Mouse (Mus musculus): ENCODE measurements around the gene Psmd13. TPM values are rescaled to one million over a fixed set of nuclear protein-coding genes. Genes with fewer than 3 reads are reported as not detected.

The Psmd13 gene
- polyA plus RNA-seq, 1 experiment from 2014 or later = 286 TPM

- Histone ChIP-seq H3K9ac (ENCODE audit: low read length) (no peak overlapping the region), H3K4me2 (ENCODE audit: low read length) (no peak overlapping the region)
- 51% methylated on average over 7 of the region's 7 CpGs for WGBS
These were observed 26.4 kb downstream of the Psmd13 start for GRCm38 (mm10) chr7:140908181-140908580.

GRCm38 (mm10) chr7:140908634-140909107 lies 26.9 kb downstream of the Psmd13 start:
- H3K4me1 ChIP-seq (ENCODE audit: control insufficient read depth, insufficient read depth, low read length) = peaks cover 4% of the 10 kb centered on the region; the same call in 1 of the 2 replicates
- under 1% methylated on average over 19 of the region's 19 CpGs for WGBS
- no peaks in the 10 kb centered on the region for H3K36me3 ChIP-seq (ENCODE audit: control insufficient read depth, insufficient read depth, low read length)
- peak overlapping the region; percentile 66 for H3K4me2 ChIP-seq (ENCODE audit: low read length)
- peak; percentile 83 for DNase-seq (ENCODE audit: low spot score)
- H3K9ac ChIP-seq (ENCODE audit: low read length) = peak overlapping the region; percentile 43; the same call in 1 of the 2 replicates
- H3K27ac ChIP-seq (ENCODE audit: low read depth, low read length) = no peak overlapping the region
- no peaks in the 10 kb centered on the region for H3K27me3 ChIP-seq (replicated peaks; ENCODE audit: control insufficient read depth, insufficient read depth, low read length)
- ATAC-seq = peak; percentile 63
- no peaks in the 10 kb centered on the region for H3K9me3 ChIP-seq (replicated peaks; ENCODE audit: control insufficient read depth, low read length)
- H3K4me3 ChIP-seq (ENCODE audit: low read depth, low read length) = peak overlapping the region; percentile 30

More at GRCm38 (mm10) chr7:140908181-140908580, 26.4 kb downstream of the Psmd13 start:
- no peak overlapping the region for H3K27ac ChIP-seq (ENCODE audit: low read depth, low read length)
- no peak overlapping the region for H3K4me3 ChIP-seq (ENCODE audit: low read depth, low read length)
- no peaks in the 10 kb centered on the region for H3K9me3 ChIP-seq (replicated peaks; ENCODE audit: control insufficient read depth, low read length)
- DNase-seq (ENCODE audit: low spot score) (no peak), ATAC-seq (no peak)
- no peaks in the 10 kb centered on the region for H3K27me3 ChIP-seq (replicated peaks; ENCODE audit: control insufficient read depth, insufficient read depth, low read length)
- peaks cover 4% of the 10 kb centered on the region; the same call in 1 of the 2 replicates for H3K4me1 ChIP-seq (ENCODE audit: control insufficient read depth, insufficient read depth, low read length)
- no peaks in the 10 kb centered on the region for H3K36me3 ChIP-seq (ENCODE audit: control insufficient read depth, insufficient read depth, low read length)

- Histone ChIP-seq H3K27ac (ENCODE audit: low read depth, low read length) (no peak overlapping the region), H3K4me2 (ENCODE audit: low read length) (no peak overlapping the region), H3K4me1 (ENCODE audit: control insufficient read depth, insufficient read depth, low read length) (peaks cover 4% of the 10 kb centered on the region; the same call in 1 of the 2 replicates), H3K9ac (ENCODE audit: low read length) (no peak overlapping the region), H3K27me3 (replicated peaks; ENCODE audit: control insufficient read depth, insufficient read depth, low read length) (no peaks in the 10 kb centered on the region), H3K36me3 (ENCODE audit: control insufficient read depth, insufficient read depth, low read length) (no peaks in the 10 kb centered on the region), H3K4me3 (ENCODE audit: low read depth, low read length) (no peak overlapping the region), H3K9me3 (replicated peaks; ENCODE audit: control insufficient read depth, low read length) (no peaks in the 10 kb centered on the region)
- DNase-seq (ENCODE audit: low spot score) (no peak), ATAC-seq (no peak)
- 67% methylated on average over 3 of the region's 3 CpGs for WGBS
These were observed 30.5 kb downstream of the Psmd13 start for GRCm38 (mm10) chr7:140912293-140912692.

- ATAC-seq (no peak), DNase-seq (ENCODE audit: low spot score) (no peak)
- no peak overlapping the region for H3K27ac ChIP-seq (ENCODE audit: low read depth, low read length)
- no peak overlapping the region for H3K9ac ChIP-seq (ENCODE audit: low read length)
- 71% methylated on average over 5 of the region's 5 CpGs for WGBS
- no peaks in the 10 kb centered on the region for H3K27me3 ChIP-seq (replicated peaks; ENCODE audit: control insufficient read depth, insufficient read depth, low read length)
- no peak overlapping the region for H3K4me3 ChIP-seq (ENCODE audit: low read depth, low read length)
- no peaks in the 10 kb centered on the region for H3K9me3 ChIP-seq (replicated peaks; ENCODE audit: control insufficient read depth, low read length)
- no peak overlapping the region for H3K4me2 ChIP-seq (ENCODE audit: low read length)
- peaks cover 4% of the 10 kb centered on the region; the same call in 1 of the 2 replicates for H3K4me1 ChIP-seq (ENCODE audit: control insufficient read depth, insufficient read depth, low read length)
- H3K36me3 ChIP-seq (ENCODE audit: control insufficient read depth, insufficient read depth, low read length) = no peaks in the 10 kb centered on the region
These were observed 31.2 kb downstream of the Psmd13 start for GRCm38 (mm10) chr7:140912846-140913482.

GRCm38 (mm10) chr7:140914031-140914690 lies 32.4 kb downstream of the Psmd13 start:
- no peak overlapping the region for H3K9ac ChIP-seq (ENCODE audit: low read length)
- H3K9me3 ChIP-seq (replicated peaks; ENCODE audit: control insufficient read depth, low read length) = no peaks in the 10 kb centered on the region
- no peak overlapping the region for H3K27ac ChIP-seq (ENCODE audit: low read depth, low read length)
- H3K4me1 ChIP-seq (ENCODE audit: control insufficient read depth, insufficient read depth, low read length) = no peaks in the 10 kb centered on the region
- no peak for DNase-seq (ENCODE audit: low spot score)
- H3K4me3 ChIP-seq (ENCODE audit: low read depth, low read length) = no peak overlapping the region
- no peaks in the 10 kb centered on the region for H3K36me3 ChIP-seq (ENCODE audit: control insufficient read depth, insufficient read depth, low read length)
- H3K27me3 ChIP-seq (replicated peaks; ENCODE audit: control insufficient read depth, insufficient read depth, low read length) = no peaks in the 10 kb centered on the region
- H3K4me2 ChIP-seq (ENCODE audit: low read length) = no peak overlapping the region
- no peak for ATAC-seq
- WGBS = 81% methylated on average over 8 of the region's 8 CpGs

GRCm38 (mm10) chr7:140919911-140920310 lies 38.1 kb downstream of the Psmd13 start:
- peaks cover 46% of the 10 kb centered on the region for H3K27me3 ChIP-seq (replicated peaks; ENCODE audit: control insufficient read depth, insufficient read depth, low read length)

GRCm38 (mm10) chr7:140920418-140921029 lies 38.8 kb downstream of the Psmd13 start, which contains the start of gene Nlrp6:
Nlrp6 (plus strand) TSS chr7:140920902.
- 77% methylated on average over 8 of the region's 8 CpGs for WGBS
- no peak for ATAC-seq
- Histone ChIP-seq H3K27ac (ENCODE audit: low read depth, low read length) (no peak within 1 kb of the TSS), H3K27me3 (replicated peaks; ENCODE audit: control insufficient read depth, insufficient read depth, low read length) (peaks cover 47% of the 10 kb centered on the region), H3K4me1 (ENCODE audit: control insufficient read depth, insufficient read depth, low read length) (no peaks in the 10 kb centered on the region; the same call in 1 of the 2 replicates), H3K4me2 (ENCODE audit: low read length) (no peak within 1 kb of the TSS; the same call in 1 of the 2 replicates), H3K9me3 (replicated peaks; ENCODE audit: control insufficient read depth, low read length) (no peaks in the 10 kb centered on the region), H3K9ac (ENCODE audit: low read length) (no peak within 1 kb of the TSS), H3K4me3 (ENCODE audit: low read depth, low read length) (0 out of 2 replicates have a peak within 1 kb of the TSS, but pooled peaks have one; percentile 42), H3K36me3 (ENCODE audit: control insufficient read depth, insufficient read depth, low read length) (no peaks in the 10 kb centered on the region)
- no peak for DNase-seq (ENCODE audit: low spot score)

More at GRCm38 (mm10) chr7:140919911-140920310, 38.1 kb downstream of the Psmd13 start:
- Histone ChIP-seq H3K4me3 (ENCODE audit: low read depth, low read length) (no peak overlapping the region), H3K27ac (ENCODE audit: low read depth, low read length) (no peak overlapping the region), H3K9ac (ENCODE audit: low read length) (no peak overlapping the region), H3K4me2 (ENCODE audit: low read length) (no peak overlapping the region), H3K9me3 (replicated peaks; ENCODE audit: control insufficient read depth, low read length) (no peaks in the 10 kb centered on the region), H3K4me1 (ENCODE audit: control insufficient read depth, insufficient read depth, low read length) (no peaks in the 10 kb centered on the region; the same call in 1 of the 2 replicates), H3K36me3 (ENCODE audit: control insufficient read depth, insufficient read depth, low read length) (no peaks in the 10 kb centered on the region)
- 84% methylated on average over 4 of the region's 4 CpGs for WGBS
- DNase-seq (ENCODE audit: low spot score) (no peak), ATAC-seq (no peak)

- Histone ChIP-seq H3K36me3 (ENCODE audit: control insufficient read depth, insufficient read depth, low read length) (no peaks in the 10 kb centered on the region), H3K4me1 (ENCODE audit: control insufficient read depth, insufficient read depth, low read length) (no peaks in the 10 kb centered on the region; the same call in 1 of the 2 replicates), H3K9me3 (replicated peaks; ENCODE audit: control insufficient read depth, low read length) (no peaks in the 10 kb centered on the region), H3K27me3 (replicated peaks; ENCODE audit: control insufficient read depth, insufficient read depth, low read length) (peaks cover 47% of the 10 kb centered on the region), H3K27ac (ENCODE audit: low read depth, low read length) (no peak overlapping the region), H3K4me2 (ENCODE audit: low read length) (peak overlapping the region; percentile 93; the same call in 1 of the 2 replicates), H3K9ac (ENCODE audit: low read length) (no peak overlapping the region), H3K4me3 (ENCODE audit: low read depth, low read length) (0 out of 2 replicates have a peak overlapping the region, but pooled peaks have one; percentile 42)
- DNase-seq (ENCODE audit: low spot score) (no peak), ATAC-seq (no peak)
- 33% methylated on average over 22 of the region's 22 CpGs for WGBS
These were observed 39.6 kb downstream of the Psmd13 start for GRCm38 (mm10) chr7:140921225-140921975.

All from forebrain, embryonic 14.5 days (tissue).